Mouse (Mus musculus): ENCODE data around the gene Ankrd36. TPM values are rescaled to one million over a fixed set of nuclear protein-coding genes. Genes with fewer than 3 reads are reported as not detected.
A peak's percentile ranks its signal among the peaks of the same experiment; 100 is the strongest.

Ankrd36 gene
- polyA plus RNA-seq, 1 experiment from 2014 or later = not detected

DNA sequence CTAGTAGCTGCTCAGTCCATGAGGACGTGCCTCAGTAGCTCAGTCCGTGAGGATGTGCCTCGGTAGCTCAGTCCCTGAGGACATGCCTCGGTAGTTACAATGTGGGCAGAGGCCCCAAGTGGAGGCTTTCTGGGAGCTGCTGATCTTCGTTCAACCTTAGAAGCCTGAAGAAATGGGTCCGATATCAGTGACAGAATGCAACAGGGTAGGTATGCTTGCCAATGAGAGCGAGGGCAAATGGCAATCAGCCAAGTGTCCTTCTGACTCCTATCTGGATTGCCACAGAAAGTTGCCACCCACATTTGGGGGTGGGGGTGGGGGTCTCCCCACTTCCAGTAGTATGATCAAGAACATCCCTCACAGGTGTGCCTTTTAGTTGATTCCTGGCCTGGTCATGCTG is 131.3 kb downstream of the Ankrd36 start:
- Histone ChIP-seq H3K27ac (replicated peaks) (no peak overlapping the region), H3K4me3 (replicated peaks) (no peak overlapping the region), H3K4me2 (no peak overlapping the region), H3K9ac (replicated peaks) (no peak overlapping the region), H3K27me3 (replicated peaks) (no peaks in the 10 kb centered on the region), H3K4me1 (peaks cover 3% of the 10 kb centered on the region), H3K36me3 (peaks cover 19% of the 10 kb centered on the region), H3K9me3 (replicated peaks) (no peaks in the 10 kb centered on the region)
- no peak for ATAC-seq (ENCODE audit: low FRiP score)
- 95% methylated on average over 7 of the region's 7 CpGs for WGBS

DNA sequence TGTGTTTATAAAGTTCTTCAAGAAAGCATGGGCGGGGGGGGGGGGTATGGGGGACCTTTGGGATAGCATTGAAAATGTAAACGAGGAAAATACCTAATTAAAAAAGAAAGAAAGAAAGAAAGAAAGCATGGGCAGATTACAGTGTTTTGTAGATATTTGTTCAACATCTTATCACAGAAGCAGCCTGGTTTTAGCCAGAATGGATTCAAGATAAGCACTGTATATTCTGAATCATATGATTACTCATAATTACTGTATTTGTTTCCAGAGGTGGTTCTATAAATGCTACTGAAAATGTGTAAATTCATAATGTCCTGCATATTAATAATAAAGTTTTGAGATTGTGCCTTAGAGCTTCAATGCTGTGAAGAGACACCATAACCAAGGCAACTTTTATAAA is 131.8 kb downstream of the Ankrd36 start:
- Histone ChIP-seq H3K4me2 (no peak overlapping the region), H3K36me3 (peaks cover 19% of the 10 kb centered on the region), H3K9me3 (replicated peaks) (no peaks in the 10 kb centered on the region), H3K27me3 (replicated peaks) (no peaks in the 10 kb centered on the region), H3K27ac (replicated peaks) (no peak overlapping the region), H3K9ac (replicated peaks) (no peak overlapping the region), H3K4me1 (peaks cover 8% of the 10 kb centered on the region), H3K4me3 (replicated peaks) (no peak overlapping the region)
- ATAC-seq (ENCODE audit: low FRiP score) = no peak
- WGBS = 75% methylated on average over 2 of the region's 2 CpGs

DNA sequence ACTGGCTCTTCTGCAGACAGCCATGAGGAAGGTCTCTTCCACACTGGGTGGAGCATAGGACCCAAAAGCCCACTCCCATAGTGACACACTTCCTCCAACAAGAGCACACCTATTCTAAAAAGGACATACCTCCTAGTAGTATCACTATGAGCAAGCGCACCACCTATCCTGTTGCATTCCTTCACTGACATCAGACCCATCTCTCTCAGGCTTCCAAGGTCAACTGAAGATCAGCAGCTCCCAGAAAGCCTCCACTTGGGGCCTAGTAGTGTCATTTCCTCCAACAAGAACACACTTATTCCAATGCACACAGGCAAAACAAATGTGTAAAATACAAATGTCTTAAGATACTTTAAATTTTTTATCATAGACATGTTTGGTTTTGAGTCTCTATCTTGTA is 132.3 kb downstream of the Ankrd36 start:
- Histone ChIP-seq H3K36me3 (peaks cover 19% of the 10 kb centered on the region), H3K27ac (replicated peaks) (no peak overlapping the region), H3K4me1 (peaks cover 14% of the 10 kb centered on the region), H3K9me3 (replicated peaks) (no peaks in the 10 kb centered on the region), H3K27me3 (replicated peaks) (no peaks in the 10 kb centered on the region), H3K4me2 (no peak overlapping the region), H3K9ac (replicated peaks) (no peak overlapping the region), H3K4me3 (replicated peaks) (no peak overlapping the region)
- 93% methylated on average over 1 of the region's 1 CpGs for WGBS
- no peak for ATAC-seq (ENCODE audit: low FRiP score)

DNA sequence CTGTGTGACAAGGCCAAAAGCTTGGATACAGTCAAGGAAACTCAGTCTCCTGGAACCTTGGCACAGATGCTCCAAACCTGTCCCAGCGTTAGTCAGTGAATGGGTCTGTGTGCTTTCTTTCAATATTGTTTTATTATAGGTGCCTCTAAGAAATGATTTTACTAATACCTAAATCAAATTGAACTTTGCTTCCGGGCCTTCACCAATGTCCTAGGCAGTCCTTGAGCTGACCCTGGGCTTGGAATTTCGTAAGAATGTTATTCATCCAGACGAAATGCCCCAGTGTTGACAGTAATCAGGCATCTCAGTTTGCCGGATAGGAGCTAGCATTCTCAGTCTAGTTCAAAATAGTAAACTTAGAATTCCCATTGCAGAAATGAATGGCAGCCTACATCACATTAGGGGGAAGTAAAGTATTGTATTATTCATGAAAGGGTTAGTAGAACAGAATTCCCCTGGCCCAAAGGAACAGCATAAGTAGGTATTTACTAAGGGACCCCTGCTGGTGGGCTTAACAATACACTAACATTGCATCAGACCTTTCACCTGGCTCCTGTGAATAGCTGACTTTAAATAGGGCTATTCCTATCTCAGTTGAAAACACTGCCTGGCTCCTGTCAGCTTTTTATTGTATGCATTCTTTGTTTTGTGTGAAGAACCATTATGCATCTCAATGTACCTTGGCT is 132.9 kb downstream of the Ankrd36 start:
- Histone ChIP-seq H3K9me3 (replicated peaks) (no peaks in the 10 kb centered on the region), H3K4me3 (replicated peaks) (no peak overlapping the region), H3K27me3 (replicated peaks) (no peaks in the 10 kb centered on the region), H3K4me2 (no peak overlapping the region), H3K4me1 (peaks cover 14% of the 10 kb centered on the region), H3K27ac (replicated peaks) (no peak overlapping the region), H3K36me3 (peaks cover 19% of the 10 kb centered on the region), H3K9ac (replicated peaks) (no peak overlapping the region)
- ATAC-seq (ENCODE audit: low FRiP score) = no peak
- 82% methylated on average over 5 of the region's 5 CpGs for WGBS

DNA sequence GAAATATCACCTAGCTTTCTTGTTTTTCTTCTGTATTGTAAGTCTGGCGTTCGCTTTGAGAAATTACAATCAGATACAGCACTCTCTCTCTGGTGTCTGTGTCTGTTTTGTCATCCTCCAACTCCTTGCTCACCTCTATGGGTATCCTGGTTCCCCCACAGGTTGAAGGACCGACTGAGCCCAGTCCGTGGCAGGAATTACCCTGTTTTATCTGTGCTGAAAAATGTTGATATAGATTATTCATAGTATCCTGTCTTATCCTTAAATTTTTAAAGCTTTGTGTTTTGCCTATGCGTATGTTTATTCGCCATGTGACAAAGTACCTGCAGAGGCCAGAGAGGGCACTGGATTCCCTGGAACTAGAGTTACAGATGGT is 133.5 kb downstream of the Ankrd36 start:
- 89% methylated on average over 6 of the region's 6 CpGs for WGBS
- Histone ChIP-seq H3K9ac (replicated peaks) (no peak overlapping the region), H3K4me2 (no peak overlapping the region), H3K4me1 (peaks cover 14% of the 10 kb centered on the region), H3K9me3 (replicated peaks) (no peaks in the 10 kb centered on the region), H3K36me3 (peaks cover 19% of the 10 kb centered on the region), H3K27ac (replicated peaks) (no peak overlapping the region), H3K4me3 (replicated peaks) (no peak overlapping the region), H3K27me3 (replicated peaks) (no peaks in the 10 kb centered on the region)
- no peak for ATAC-seq (ENCODE audit: low FRiP score)

DNA sequence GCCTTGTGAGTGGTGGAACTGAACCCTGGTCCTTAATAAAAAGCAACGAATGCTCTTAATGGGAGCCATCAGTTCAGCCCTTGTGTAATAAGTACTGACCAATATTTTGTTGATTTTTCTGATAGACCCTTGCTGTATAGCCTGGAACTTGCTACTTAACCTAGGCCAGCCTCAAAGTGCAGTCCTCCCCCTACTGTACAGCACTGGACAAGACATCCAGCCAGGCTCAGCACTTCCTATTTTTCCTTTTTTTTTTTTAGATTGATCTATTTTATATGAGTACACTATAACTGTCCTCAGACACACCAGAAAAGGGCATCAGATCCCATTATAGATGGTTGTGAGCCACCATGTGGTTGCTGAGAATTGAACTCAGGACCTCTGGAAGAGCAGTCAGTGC is 133.9 kb downstream of the Ankrd36 start:
- H3K36me3 ChIP-seq = peaks cover 19% of the 10 kb centered on the region
- peaks cover 14% of the 10 kb centered on the region for H3K4me1 ChIP-seq
- H3K9me3 ChIP-seq (replicated peaks) = no peaks in the 10 kb centered on the region
- H3K4me2 ChIP-seq = no peak overlapping the region
- ATAC-seq (ENCODE audit: low FRiP score) = no peak
- 96% methylated on average over 1 of the region's 1 CpGs for WGBS
- H3K4me3 ChIP-seq (replicated peaks) = no peak overlapping the region
- H3K27me3 ChIP-seq (replicated peaks) = no peaks in the 10 kb centered on the region
- no peak overlapping the region for H3K9ac ChIP-seq (replicated peaks)
- no peak overlapping the region for H3K27ac ChIP-seq (replicated peaks)

DNA sequence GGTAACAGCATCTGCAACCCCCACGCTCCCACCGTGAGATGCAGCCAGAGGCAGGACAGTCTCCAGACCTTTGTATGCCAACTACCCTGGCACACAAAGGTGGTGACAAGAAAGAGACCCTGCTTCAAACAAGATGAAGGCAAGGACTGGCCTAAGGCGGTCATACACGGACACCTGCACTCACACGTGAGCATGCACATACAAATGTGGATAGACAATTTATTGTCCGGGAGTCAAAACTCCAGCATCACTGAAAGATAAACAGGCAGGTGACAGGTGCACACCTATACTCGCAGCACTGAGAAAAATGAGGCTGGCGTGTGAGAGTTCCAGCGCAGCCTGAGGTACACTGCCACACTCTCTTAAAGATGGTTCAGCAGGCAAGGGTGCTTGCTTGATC is 136.5 kb downstream of the Ankrd36 start:
- H3K4me1 ChIP-seq = peaks cover 14% of the 10 kb centered on the region
- 93% methylated on average over 9 of the region's 9 CpGs for WGBS

DNA sequence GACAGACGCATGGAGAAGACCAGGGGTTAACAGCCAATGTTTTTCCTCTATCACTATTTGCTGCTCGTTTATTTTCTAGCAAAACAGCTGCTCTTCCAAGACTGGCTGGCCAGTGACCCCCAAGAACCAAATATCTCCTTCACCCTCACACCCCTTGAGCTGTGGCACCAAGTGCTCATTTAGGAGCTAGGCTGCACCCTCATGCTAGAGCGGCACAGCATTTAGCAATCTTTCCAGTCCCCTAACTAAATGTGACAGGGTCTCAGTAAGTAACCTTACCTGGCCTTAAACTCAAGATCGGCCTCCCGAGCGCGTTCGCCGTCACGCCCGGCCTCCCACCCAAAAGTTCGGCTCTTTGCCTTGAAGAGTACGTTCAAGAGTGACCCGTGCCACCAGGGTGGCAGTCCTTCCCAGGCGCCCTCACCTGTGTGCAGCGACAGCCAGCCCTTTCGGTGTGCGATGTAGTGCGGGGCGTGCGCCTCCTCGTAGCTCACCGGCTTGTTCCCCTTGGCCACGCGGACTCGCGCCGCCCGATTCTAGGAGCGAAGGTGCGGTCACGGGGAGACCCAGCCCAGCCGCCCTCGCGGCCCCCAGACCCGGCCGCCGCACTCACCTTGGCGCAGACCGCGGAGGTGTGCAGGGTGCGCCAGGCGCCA is 137.5 kb downstream of the Ankrd36 start:
- Histone ChIP-seq H3K4me2 (peak overlapping the region; percentile 71), H3K4me1 (peaks cover 14% of the 10 kb centered on the region), H3K36me3 (peaks cover 19% of the 10 kb centered on the region), H3K4me3 (replicated peaks) (peak overlapping the region; percentile 97), H3K27ac (replicated peaks) (peak overlapping the region; percentile 85), H3K9me3 (replicated peaks) (no peaks in the 10 kb centered on the region), H3K27me3 (replicated peaks) (no peaks in the 10 kb centered on the region), H3K9ac (replicated peaks) (peak overlapping the region; percentile 94)
- ATAC-seq (ENCODE audit: low FRiP score) = peak; percentile 79
- under 1% methylated on average over 42 of the region's 43 CpGs for WGBS

More for the DNA sequence above, 136.5 kb downstream of the Ankrd36 start:
- H3K27ac ChIP-seq (replicated peaks) = no peak overlapping the region
- H3K27me3 ChIP-seq (replicated peaks) = no peaks in the 10 kb centered on the region
- peak overlapping the region; percentile 97 for H3K4me3 ChIP-seq (replicated peaks)
- H3K4me2 ChIP-seq = peak overlapping the region; percentile 71
- H3K9ac ChIP-seq (replicated peaks) = peak overlapping the region; percentile 94
- H3K36me3 ChIP-seq = peaks cover 19% of the 10 kb centered on the region
- no peaks in the 10 kb centered on the region for H3K9me3 ChIP-seq (replicated peaks)
- ATAC-seq (ENCODE audit: low FRiP score) = no peak

DNA sequence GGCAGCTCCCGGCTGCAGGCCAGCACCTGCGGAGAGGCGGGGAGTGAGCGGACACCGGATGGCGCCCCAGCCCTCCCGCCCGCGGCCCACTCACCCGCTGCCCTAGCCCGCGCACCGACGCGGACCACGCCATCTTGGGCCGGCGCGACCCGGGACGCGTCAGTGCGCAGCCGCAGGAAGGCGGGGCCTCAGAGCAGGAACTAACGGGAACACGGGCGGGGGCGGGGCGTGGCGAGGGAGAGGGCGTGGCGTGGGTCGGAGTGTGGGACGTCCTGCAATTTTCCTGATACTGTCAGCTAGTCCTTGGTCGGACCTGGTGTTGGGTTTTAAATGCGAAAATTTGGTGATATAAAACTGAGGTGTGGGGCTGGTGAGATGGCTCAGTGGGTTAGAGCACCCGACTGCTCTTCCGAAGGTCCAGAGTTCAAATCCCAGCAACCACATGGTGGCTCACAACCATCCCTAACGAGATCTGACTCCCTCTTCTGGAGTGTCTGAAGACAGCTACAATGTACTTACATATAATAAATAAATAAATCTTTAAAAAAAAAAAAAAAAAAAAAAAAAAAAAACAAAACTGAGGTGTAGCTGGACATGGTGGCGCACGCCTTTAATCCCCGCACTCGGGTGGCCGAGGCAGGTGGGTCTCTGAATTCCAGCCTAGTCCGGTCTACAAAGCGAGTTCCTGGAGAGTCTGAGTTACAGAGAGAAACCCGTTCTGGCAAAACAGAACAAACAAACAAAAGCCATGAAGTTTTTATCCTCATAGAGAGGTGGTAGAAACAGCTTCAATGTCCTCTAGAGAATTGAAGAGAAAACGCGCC is 138.3 kb downstream of the Ankrd36 start:
- peak overlapping the region; percentile 71 for H3K4me2 ChIP-seq
- peak overlapping the region; percentile 94 for H3K9ac ChIP-seq (replicated peaks)
- H3K36me3 ChIP-seq = peaks cover 19% of the 10 kb centered on the region
- no peaks in the 10 kb centered on the region for H3K9me3 ChIP-seq (replicated peaks)
- peak overlapping the region; percentile 97 for H3K4me3 ChIP-seq (replicated peaks)
- H3K27me3 ChIP-seq (replicated peaks) = no peaks in the 10 kb centered on the region
- 21% methylated on average over 43 of the region's 50 CpGs for WGBS
- H3K4me1 ChIP-seq = peaks cover 14% of the 10 kb centered on the region
- peak; percentile 97 for ATAC-seq (ENCODE audit: low FRiP score)
- peak overlapping the region; percentile 85 for H3K27ac ChIP-seq (replicated peaks)

DNA sequence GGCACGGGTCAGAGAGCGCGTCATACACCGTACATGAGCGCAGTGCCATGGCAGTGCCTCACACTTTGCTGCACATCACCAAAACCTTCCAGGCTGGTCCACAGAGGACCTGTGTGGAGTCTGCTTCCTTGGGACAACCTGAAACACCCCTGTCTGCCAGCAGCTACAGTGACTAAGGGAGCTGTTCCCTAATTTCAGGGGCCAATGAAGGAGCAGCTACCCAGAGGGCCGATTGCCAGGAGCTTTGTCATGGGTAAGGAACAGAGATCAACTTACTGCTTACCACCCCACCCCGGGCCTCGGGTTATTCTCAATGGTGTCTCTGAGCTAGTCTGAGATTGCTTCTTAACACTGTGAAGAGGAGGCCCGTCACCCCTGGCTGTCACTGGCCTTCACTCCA is 145.7 kb downstream of the Ankrd36 start:
- H3K36me3 ChIP-seq = peaks cover 42% of the 10 kb centered on the region
- H3K9ac ChIP-seq (replicated peaks) = no peak overlapping the region
- WGBS = 91% methylated on average over 9 of the region's 9 CpGs
- no peaks in the 10 kb centered on the region for H3K27me3 ChIP-seq (replicated peaks)
- H3K4me1 ChIP-seq = no peaks in the 10 kb centered on the region
- H3K27ac ChIP-seq (replicated peaks) = no peak overlapping the region
- no peak overlapping the region for H3K4me2 ChIP-seq
- H3K4me3 ChIP-seq (replicated peaks) = no peak overlapping the region
- H3K9me3 ChIP-seq (replicated peaks) = no peaks in the 10 kb centered on the region
- no peak for ATAC-seq (ENCODE audit: low FRiP score)

DNA sequence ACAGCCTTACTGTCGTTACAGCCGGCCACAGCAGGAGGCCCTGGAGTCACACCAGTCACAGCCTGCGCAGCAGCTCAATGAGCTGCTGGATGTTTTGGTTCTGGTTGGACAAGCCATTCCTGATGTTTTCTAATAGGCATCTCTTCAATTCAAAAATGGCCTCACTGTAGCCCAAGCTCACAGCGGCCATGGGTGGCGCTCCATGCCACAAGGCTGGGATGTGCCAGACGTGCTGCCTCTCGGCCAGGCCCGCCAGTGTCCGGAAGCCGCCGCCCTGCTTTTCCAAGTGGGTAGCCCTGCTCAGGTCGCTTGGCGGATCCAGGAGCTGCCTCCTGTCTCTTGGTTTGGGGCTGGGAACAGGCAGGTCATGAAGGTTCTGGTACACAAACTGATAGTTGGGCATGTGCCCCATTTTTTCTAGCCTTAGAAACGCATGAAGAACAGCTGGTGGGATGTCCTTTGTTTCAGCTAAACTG is 146.2 kb downstream of the Ankrd36 start, which contains the start of gene Mrps24:
TSS of gene Mrps24 (minus strand) at position 51 of the 476 bp plus-strand sequence.
- H3K36me3 ChIP-seq = peaks cover 42% of the 10 kb centered on the region
- no peak within 1 kb of the TSS for H3K27ac ChIP-seq (replicated peaks)
- no peak within 1 kb of the TSS for H3K9ac ChIP-seq (replicated peaks)
- no peaks in the 10 kb centered on the region for H3K27me3 ChIP-seq (replicated peaks)
- ATAC-seq (ENCODE audit: low FRiP score) = no peak
- no peaks in the 10 kb centered on the region for H3K4me1 ChIP-seq
- no peak within 1 kb of the TSS for H3K4me3 ChIP-seq (replicated peaks)
- WGBS = 81% methylated on average over 14 of the region's 14 CpGs
- no peaks in the 10 kb centered on the region for H3K9me3 ChIP-seq (replicated peaks)
- no peak within 1 kb of the TSS for H3K4me2 ChIP-seq

Measured in neural tube, embryonic 15.5 days (tissue).